In genomic region chr3:137919398-137919797, GRCm38 (mm10) we compare ENCODE assay signal across 1 mouse cellular context.
A peak's percentile ranks its signal among the peaks of the same experiment; 100 is the strongest.
TF ChIP-seq lines count a peak whose summit lies in the region.

No protein-coding gene starts in this region.

TF ChIP-seq in CH12.LX, 34 proteins besides CTCF, POLR2A, EP300 and RAD21 (continued from another document):
- TF ChIP-seq PAX5 (IDR thresholded peaks at IDR 0.05; ENCODE audit: low read length), result no peak
- peak; percentile 70 for TF ChIP-seq MAX (IDR thresholded peaks at IDR 0.05; ENCODE audit: low read length)
- TF ChIP-seq MAZ (IDR thresholded peaks at IDR 0.05; ENCODE audit: low read depth, low read length), result no peak
- 0 out of 2 replicates have a peak, but pooled peaks have one; percentile 17 for TF ChIP-seq KAT2A (IDR thresholded peaks at IDR 0.05; ENCODE audit: insufficient replicate concordance, low read length)
- peak; percentile 40; the same call in 1 of the 2 replicates for TF ChIP-seq HCFC1 (IDR thresholded peaks at IDR 0.05; ENCODE audit: low read depth, low read length)
- TF ChIP-seq ZKSCAN1 (IDR thresholded peaks at IDR 0.05; ENCODE audit: borderline replicate concordance, low read depth, low read length), result no peak
- TF ChIP-seq USF2 (conservative IDR thresholded peaks at IDR 0.05; ENCODE audit: low read depth, low read length), result peak; percentile 64
- no peak for TF ChIP-seq IRF4 (IDR thresholded peaks at IDR 0.05; ENCODE audit: low read depth, low read length)
- TF ChIP-seq ETS1 (conservative IDR thresholded peaks at IDR 0.05; ENCODE audit: low read depth, low read length), result no peak
- no peak for TF ChIP-seq ZC3H11A (IDR thresholded peaks at IDR 0.05; ENCODE audit: low read depth, low read length)
- no peak for TF ChIP-seq RCOR1 (conservative IDR thresholded peaks at IDR 0.05; ENCODE audit: low read depth, low read length)
- TF ChIP-seq GABPA (IDR thresholded peaks at IDR 0.05; ENCODE audit: insufficient replicate concordance, low read depth, low read length), result no peak
- TF ChIP-seq CHD1 (IDR thresholded peaks at IDR 0.05; ENCODE audit: low read depth, low read length), result no peak
- no peak for TF ChIP-seq E2F4 (IDR thresholded peaks at IDR 0.05; ENCODE audit: insufficient replicate concordance, low read depth, low read length)
- no peak for TF ChIP-seq ELF1 (IDR thresholded peaks at IDR 0.05; ENCODE audit: low read depth, low read length)
- TF ChIP-seq TCF12 (IDR thresholded peaks at IDR 0.05; ENCODE audit: low read depth, low read length), result no peak
- no peak for TF ChIP-seq JUN (IDR thresholded peaks at IDR 0.05; ENCODE audit: insufficient read depth, low read depth, low read length)
- no peak for TF ChIP-seq SMC3 (IDR thresholded peaks at IDR 0.05; ENCODE audit: low read depth, low read length)
- TF ChIP-seq POLR2AphosphoS2 (IDR thresholded peaks at IDR 0.05; ENCODE audit: low read depth, low read length), result no peak
- no peak for TF ChIP-seq UBTF (IDR thresholded peaks at IDR 0.05; ENCODE audit: low read depth, low read length)
